ENCODE assay signal across 10 mouse cellular contexts in genomic region chr5:129045641-129046580, GRCm38 (mm10). TPM values are rescaled to one million over a fixed set of nuclear protein-coding genes. Genes with fewer than 3 reads are reported as not detected.
A peak's percentile ranks its signal among the peaks of the same experiment; 100 is the strongest.
DNase-seq lines count a peak whose midpoint lies in the region; ATAC-seq lines count a peak whose summit lies in the region.
"Had no signal": no experiment of that assay in that cellular context is flagged by ENCODE, and none has a peak within 500 bp of the region (broad histone marks: within the 10 kb centered on the region; RNA-seq: fewer than 3 reads in every experiment).

No protein-coding gene starts in this region.

- no peaks in the 10 kb centered on the region for H3K9me3 ChIP-seq in neural tube, embryonic 13.5 days
- no peaks in the 10 kb centered on the region for H3K9me3 ChIP-seq in forebrain, embryonic 15.5 days
- no peaks in the 10 kb centered on the region for H3K9me3 ChIP-seq in midbrain, embryonic 15.5 days
- H3K9me3 ChIP-seq in limb, embryonic 10.5 days (replicated peaks): no peaks in the 10 kb centered on the region
- H3K9me3 ChIP-seq: liver, embryonic 12.5 days had no signal

- H3K4me1 ChIP-seq in neural tube, embryonic 13.5 days (replicated peaks): peaks cover 19% of the 10 kb centered on the region
- peaks cover 40% of the 10 kb centered on the region for H3K4me1 ChIP-seq in forebrain, embryonic 15.5 days
- H3K4me1 ChIP-seq in midbrain, embryonic 15.5 days: peaks cover 35% of the 10 kb centered on the region
- H3K4me1 ChIP-seq in limb, embryonic 10.5 days: peaks cover 3% of the 10 kb centered on the region; the same call in 1 of the 2 replicates
- H3K4me1 ChIP-seq: liver, embryonic 12.5 days had no signal

- H3K4me2 ChIP-seq in neural tube, embryonic 13.5 days: no peak overlapping the region
- H3K4me2 ChIP-seq in forebrain, embryonic 15.5 days (replicated peaks): peak overlapping the region; percentile 5; the same call in 1 of the 2 replicates
- peak overlapping the region; percentile 27 for H3K4me2 ChIP-seq in midbrain, embryonic 15.5 days
- H3K4me2 ChIP-seq: liver, embryonic 12.5 days had no signal

- H3K27ac ChIP-seq in neural tube, embryonic 13.5 days (replicated peaks): peak overlapping the region; percentile 56
- H3K27ac ChIP-seq in forebrain, embryonic 15.5 days (replicated peaks): peak overlapping the region; percentile 68
- H3K27ac ChIP-seq in midbrain, embryonic 15.5 days: peak overlapping the region; percentile 75
- no peak overlapping the region for H3K27ac ChIP-seq in limb, embryonic 10.5 days
- H3K27ac ChIP-seq: liver, embryonic 12.5 days had no signal

- no peak for DNase-seq in neural tube, embryonic 10.5 days (ENCODE audit: extremely low spot score, low spot score)
- DNase-seq in thymus, postnatal 4 days: peak; percentile 43
- no peak for DNase-seq in heart, adult 9 months (ENCODE audit: low spot score in 2 of 2)
- DNase-seq in limb, embryonic 10.5 days (ENCODE audit: low spot score): no peak
- DNase-seq: cerebellum, adult 9-11 months; kidney, adult 18-20 months had no signal

- H3K4me3 ChIP-seq in neural tube, embryonic 13.5 days: no peak overlapping the region
- H3K4me3 ChIP-seq in forebrain, embryonic 15.5 days: no peak overlapping the region
- H3K4me3 ChIP-seq in midbrain, embryonic 15.5 days: 0 out of 2 replicates have a peak overlapping the region, but pooled peaks have one; percentile 1
- H3K4me3 ChIP-seq in limb, embryonic 10.5 days: no peak overlapping the region
- H3K4me3 ChIP-seq: liver, embryonic 12.5 days had no signal

- peak overlapping the region; percentile 34; the same call in 1 of the 2 replicates for H3K9ac ChIP-seq in neural tube, embryonic 13.5 days
- H3K9ac ChIP-seq in forebrain, embryonic 15.5 days (replicated peaks): peak overlapping the region; percentile 2; the same call in 1 of the 2 replicates
- 0 out of 2 replicates have a peak overlapping the region, but pooled peaks have one; percentile 2 for H3K9ac ChIP-seq in midbrain, embryonic 15.5 days
- H3K9ac ChIP-seq: liver, embryonic 12.5 days had no signal

- H3K36me3 ChIP-seq in neural tube, embryonic 13.5 days: no peaks in the 10 kb centered on the region
- H3K36me3 ChIP-seq in forebrain, embryonic 15.5 days: no peaks in the 10 kb centered on the region
- no peaks in the 10 kb centered on the region for H3K36me3 ChIP-seq in midbrain, embryonic 15.5 days (replicated peaks)
- H3K36me3 ChIP-seq in limb, embryonic 10.5 days: no peaks in the 10 kb centered on the region
- H3K36me3 ChIP-seq: liver, embryonic 12.5 days had no signal

- WGBS in neural tube, embryonic 13.5 days: 53% methylated on average over 26 of the region's 26 CpGs
- 15% methylated on average over 26 of the region's 26 CpGs for WGBS in forebrain, embryonic 15.5 days
- WGBS in midbrain, embryonic 15.5 days: 14% methylated on average over 26 of the region's 26 CpGs
- WGBS in limb, embryonic 10.5 days: 80% methylated on average over 26 of the region's 26 CpGs

- ATAC-seq in neural tube, embryonic 13.5 days (ENCODE audit: low read depth): no peak
- ATAC-seq in forebrain, embryonic 15.5 days (replicated peaks): 0 out of 2 replicates have a peak, but pooled peaks have one; percentile 44
- no peak; the same call in 1 of the 2 replicates for ATAC-seq in midbrain, embryonic 15.5 days (replicated peaks)
- ATAC-seq: liver, embryonic 12.5 days had no signal

- H3K27me3 ChIP-seq in neural tube, embryonic 13.5 days: no peaks in the 10 kb centered on the region
- no peaks in the 10 kb centered on the region for H3K27me3 ChIP-seq in forebrain, embryonic 15.5 days
- no peaks in the 10 kb centered on the region for H3K27me3 ChIP-seq in midbrain, embryonic 15.5 days (replicated peaks)
- H3K27me3 ChIP-seq in limb, embryonic 10.5 days (ENCODE audit: low read depth, poor library complexity, severe bottlenecking): no peaks in the 10 kb centered on the region

RNA-seq across cellular contexts. Expression of gene Ran, which starts 26.0 kb away (rescaled TPM):
- polyA plus RNA-seq in neural tube, embryonic 13.5 days (2015; fragmentation: Nextera tagmentation; extraction: Ambion mirVana): 373 and 402 TPM in 2 replicates
- polyA plus RNA-seq in forebrain, embryonic 15.5 days (2015; fragmentation: Nextera tagmentation; extraction: Ambion mirVana): 487 and 494 TPM in 2 replicates
- polyA plus RNA-seq in midbrain, embryonic 15.5 days (2015; fragmentation: Nextera tagmentation; extraction: Ambion mirVana): 342 and 346 TPM in 2 replicates
- polyA plus RNA-seq in limb, embryonic 10.5 days (2016; fragmentation: Nextera tagmentation; extraction: Ambion mirVana): 933 and 1,138 TPM in 2 replicates

RNA-seq across cellular contexts. Expression of gene Stx2, which starts 37.5 kb away (rescaled TPM):
- 36.2 and 38.6 TPM in 2 replicates for polyA plus RNA-seq in neural tube, embryonic 13.5 days (2015; fragmentation: Nextera tagmentation; extraction: Ambion mirVana)
- 15.3 and 21.3 TPM in 2 replicates for polyA plus RNA-seq in forebrain, embryonic 15.5 days (2015; fragmentation: Nextera tagmentation; extraction: Ambion mirVana)
- polyA plus RNA-seq in midbrain, embryonic 15.5 days (2015; fragmentation: Nextera tagmentation; extraction: Ambion mirVana): 15.4 and 15.6 TPM in 2 replicates
- polyA plus RNA-seq in limb, embryonic 10.5 days (2016; fragmentation: Nextera tagmentation; extraction: Ambion mirVana): 17.5 and 26.2 TPM in 2 replicates

RNA-seq across cellular contexts. Expression of gene Adgrd1, which starts 50.6 kb away (rescaled TPM):
- 0.33 and 0.38 TPM in 2 replicates for polyA plus RNA-seq in neural tube, embryonic 13.5 days (2015; fragmentation: Nextera tagmentation; extraction: Ambion mirVana)
- polyA plus RNA-seq in forebrain, embryonic 15.5 days (2015; fragmentation: Nextera tagmentation; extraction: Ambion mirVana): 0.09 and 0.20 TPM in 2 replicates
- 0.18 and 0.26 TPM in 2 replicates for polyA plus RNA-seq in midbrain, embryonic 15.5 days (2015; fragmentation: Nextera tagmentation; extraction: Ambion mirVana)
- polyA plus RNA-seq in limb, embryonic 10.5 days (2016; fragmentation: Nextera tagmentation; extraction: Ambion mirVana): 0.06 TPM in 1 of 2 replicates, not detected in the other
